Mouse (Mus musculus) embryonic facial prominence, embryonic 12.5 days (tissue): ENCODE results near the gene Atl1. TPM values are rescaled to one million over a fixed set of nuclear protein-coding genes. Genes with fewer than 3 reads are reported as not detected.
A peak's percentile ranks its signal among the peaks of the same experiment; 100 is the strongest.

Experiments
- ATAC-seq: fragments of 200-750 bp; cut with Nextera tagmentation; 2 replicates; pipeline ENCODE4 v1.8.0; 2017; ENCODE audit not compliant: insufficient number of reproducible peaks, insufficient read depth, low FRiP score, low TSS enrichment
- H3K27ac ChIP-seq: fragments of 300-500 bp; sonication (generic); 2 replicates; pipeline ENCODE4 v1.5.1; 2016; ENCODE audit warnings: mild to moderate bottlenecking
- H3K27me3 ChIP-seq: fragments of 300-500 bp; sonication (generic); 2 replicates; pipeline ENCODE4 v1.6.1; 2016; ENCODE audit warnings: mild to moderate bottlenecking, moderate library complexity
- H3K36me3 ChIP-seq: fragments of 300-500 bp; sonication (generic); 2 replicates; pipeline ENCODE4 v1.6.1; 2016; ENCODE audit warnings: mild to moderate bottlenecking
- H3K4me1 ChIP-seq: fragments of 300-500 bp; sonication (generic); 2 replicates; pipeline ENCODE4 v1.6.1; 2016
- H3K4me2 ChIP-seq: fragments of 300-500 bp; sonication (generic); replicated peaks from 2 replicates; pipeline ENCODE4 v1.6.1; 2016; ENCODE audit warnings: mild to moderate bottlenecking, moderate library complexity
- H3K4me3 ChIP-seq: fragments of 300-500 bp; sonication (generic); 2 replicates; pipeline ENCODE4 v1.5.1; 2016; ENCODE audit warnings: mild to moderate bottlenecking
- H3K9ac ChIP-seq: fragments of 300-500 bp; sonication (generic); 2 replicates; pipeline ENCODE4 v1.6.1; 2016; ENCODE audit warnings: mild to moderate bottlenecking, moderate library complexity
- H3K9me3 ChIP-seq: fragments of 300-500 bp; sonication (generic); 2 replicates; pipeline ENCODE4 v1.6.1; 2016; ENCODE audit warnings: mild to moderate bottlenecking, moderate library complexity
- WGBS: fragments of 180-500 bp; shearing (Covaris S2); methylation state at CpG from one replicate; pipeline ENCODE4 v1.1.7; 2016; 5-methylcytosine and 5-hydroxymethylcytosine counted together
- polyA plus RNA-seq: library from polyadenylated mRNA; unstranded; fragments of >200 nt; fragmentation: Nextera tagmentation; extraction: Ambion mirVana; gene quantifications from 2 replicates; pipeline ENCODE4 v1.2.1, GENCODE M21; 2016

Gene Atl1
- polyA plus RNA-seq, 1 experiment from 2014 or later, result 9.4 TPM

DNA sequence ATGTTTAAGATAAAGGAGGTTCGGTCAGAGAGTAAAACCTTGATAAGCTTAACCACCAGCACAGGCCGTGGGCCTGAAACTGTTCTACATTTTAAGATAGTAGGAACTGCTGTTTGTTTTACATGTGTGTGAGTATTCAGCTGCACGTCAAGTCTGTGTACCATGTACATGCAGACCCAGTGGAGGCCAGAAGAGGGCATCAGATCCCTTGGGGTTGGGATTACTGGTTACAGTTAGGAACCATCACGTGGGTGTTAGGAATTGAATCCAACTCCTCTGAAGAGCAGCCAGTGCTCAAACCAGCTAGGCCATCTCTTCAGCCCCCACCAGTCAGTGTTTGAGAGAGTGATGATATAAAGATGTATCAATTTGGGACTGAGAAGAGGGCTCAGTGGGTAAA, 70.1 kb downstream of the Atl1 start:
- peaks cover 47% of the 10 kb centered on the region for H3K36me3 ChIP-seq
- H3K4me3 ChIP-seq, result no peak overlapping the region
- no peak for ATAC-seq
- H3K4me2 ChIP-seq, result no peak overlapping the region
- 71% methylated on average over 4 of the region's 4 CpGs for WGBS
- no peak overlapping the region for H3K9ac ChIP-seq
- H3K27me3 ChIP-seq, result no peaks in the 10 kb centered on the region
- H3K27ac ChIP-seq, result no peak overlapping the region
- no peaks in the 10 kb centered on the region for H3K4me1 ChIP-seq
- H3K9me3 ChIP-seq, result no peaks in the 10 kb centered on the region

DNA sequence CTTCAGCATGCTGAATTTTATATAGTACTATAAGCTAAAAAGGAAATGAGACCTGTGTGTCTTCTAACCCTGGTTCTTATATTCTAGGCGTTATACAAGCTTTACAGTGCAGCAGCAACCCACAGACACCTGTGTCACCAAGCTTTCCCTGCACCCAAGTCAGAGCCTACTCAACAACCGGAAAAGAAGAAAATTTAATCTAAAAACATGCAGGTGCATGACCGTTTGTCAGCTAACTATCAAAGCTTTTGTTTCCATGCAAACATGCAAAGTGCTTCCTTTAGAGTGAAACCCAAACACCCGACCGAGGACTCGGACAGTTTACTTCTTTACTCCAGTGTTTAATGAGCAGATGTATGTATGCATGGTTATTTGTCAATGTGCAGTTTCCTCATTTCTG, 70.7 kb downstream of the Atl1 start:
- no peak overlapping the region for H3K4me2 ChIP-seq
- peaks cover 2% of the 10 kb centered on the region; the same call in 1 of the 2 replicates for H3K4me1 ChIP-seq
- H3K4me3 ChIP-seq, result no peak overlapping the region
- no peaks in the 10 kb centered on the region for H3K9me3 ChIP-seq
- WGBS, result 90% methylated on average over 6 of the region's 6 CpGs
- no peak overlapping the region for H3K9ac ChIP-seq
- H3K27me3 ChIP-seq, result no peaks in the 10 kb centered on the region
- ATAC-seq, result no peak
- no peak overlapping the region for H3K27ac ChIP-seq
- peaks cover 53% of the 10 kb centered on the region for H3K36me3 ChIP-seq

DNA sequence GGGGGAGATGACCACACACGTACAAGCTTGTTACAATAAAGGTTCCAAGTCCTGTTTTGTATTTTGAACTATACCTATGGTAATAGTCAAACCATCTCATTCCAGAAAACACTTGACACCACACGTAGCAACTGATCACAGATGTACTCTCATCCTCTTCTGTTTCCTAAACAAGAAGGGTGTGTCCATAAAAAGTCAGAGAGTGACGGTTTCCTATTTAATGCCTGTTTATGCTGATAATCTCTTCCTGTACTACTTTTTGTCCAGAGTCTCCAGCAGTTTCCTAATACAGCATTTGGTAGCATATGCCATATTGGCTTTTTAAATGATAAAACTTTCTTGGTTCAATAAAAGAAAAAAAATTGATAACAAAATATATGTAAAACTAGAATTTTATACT, 73.2 kb downstream of the Atl1 start:
- 90% methylated on average over 3 of the region's 3 CpGs for WGBS
- no peak overlapping the region for H3K9ac ChIP-seq
- no peak for ATAC-seq

DNA sequence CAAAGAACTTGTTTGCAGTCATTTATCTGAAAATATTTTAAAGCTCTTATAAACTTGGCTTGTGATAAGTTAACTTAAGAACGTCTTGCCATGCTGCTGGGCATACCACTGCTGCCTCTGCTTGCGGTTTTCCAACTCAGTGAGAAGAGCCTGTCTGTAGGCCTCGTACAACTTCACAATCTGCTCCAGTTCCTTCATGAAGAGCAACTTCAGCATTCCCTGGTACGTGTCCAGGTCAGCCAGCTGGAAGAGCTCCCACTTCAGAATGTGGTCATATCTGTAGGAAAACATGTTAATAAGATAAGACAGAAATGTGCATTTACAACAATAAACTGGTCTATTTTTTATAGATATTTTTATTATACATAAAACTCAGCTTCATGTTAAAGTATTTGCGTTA, 73.7 kb downstream of the Atl1 start:
- H3K4me1 ChIP-seq, result peaks cover 3% of the 10 kb centered on the region; the same call in 1 of the 2 replicates
- no peak overlapping the region for H3K4me2 ChIP-seq
- H3K27ac ChIP-seq, result no peak overlapping the region
- H3K9me3 ChIP-seq, result no peaks in the 10 kb centered on the region
- H3K36me3 ChIP-seq, result peaks cover 72% of the 10 kb centered on the region
- no peak overlapping the region for H3K9ac ChIP-seq
- WGBS, result 89% methylated on average over 5 of the region's 5 CpGs
- no peak for ATAC-seq
- no peaks in the 10 kb centered on the region for H3K27me3 ChIP-seq
- no peak overlapping the region for H3K4me3 ChIP-seq

More for the DNA sequence above, 73.2 kb downstream of the Atl1 start:
- no peak overlapping the region for H3K4me2 ChIP-seq
- H3K4me3 ChIP-seq, result no peak overlapping the region
- no peaks in the 10 kb centered on the region for H3K9me3 ChIP-seq
- no peak overlapping the region for H3K27ac ChIP-seq
- H3K36me3 ChIP-seq, result peaks cover 70% of the 10 kb centered on the region
- H3K27me3 ChIP-seq, result no peaks in the 10 kb centered on the region
- peaks cover 3% of the 10 kb centered on the region; the same call in 1 of the 2 replicates for H3K4me1 ChIP-seq

DNA sequence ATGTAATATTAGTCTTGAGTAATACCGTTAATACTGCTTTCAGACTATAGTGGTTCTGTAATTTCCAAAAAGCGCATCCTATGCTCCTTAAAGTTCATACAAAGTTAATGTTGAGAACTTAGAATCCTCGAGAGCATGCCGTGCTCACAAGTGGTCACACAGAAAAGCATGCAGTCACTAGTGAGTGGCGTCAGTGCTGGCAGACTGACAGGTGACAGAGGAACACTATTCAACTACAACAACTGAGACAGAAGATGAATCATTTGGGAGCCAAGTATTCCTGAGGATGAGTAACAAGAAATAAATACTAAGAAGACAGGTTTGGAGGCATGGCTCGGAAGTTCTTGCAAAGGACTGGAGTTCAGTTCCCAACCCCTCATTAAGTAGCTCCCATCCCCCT, 74.7 kb downstream of the Atl1 start:
- H3K9me3 ChIP-seq, result no peaks in the 10 kb centered on the region
- peaks cover 74% of the 10 kb centered on the region for H3K36me3 ChIP-seq
- no peak overlapping the region for H3K4me3 ChIP-seq
- H3K9ac ChIP-seq, result no peak overlapping the region
- ATAC-seq, result no peak
- H3K4me2 ChIP-seq, result no peak overlapping the region
- WGBS, result 83% methylated on average over 6 of the region's 6 CpGs
- H3K4me1 ChIP-seq, result peaks cover 3% of the 10 kb centered on the region; the same call in 1 of the 2 replicates
- H3K27ac ChIP-seq, result no peak overlapping the region
- H3K27me3 ChIP-seq, result no peaks in the 10 kb centered on the region

DNA sequence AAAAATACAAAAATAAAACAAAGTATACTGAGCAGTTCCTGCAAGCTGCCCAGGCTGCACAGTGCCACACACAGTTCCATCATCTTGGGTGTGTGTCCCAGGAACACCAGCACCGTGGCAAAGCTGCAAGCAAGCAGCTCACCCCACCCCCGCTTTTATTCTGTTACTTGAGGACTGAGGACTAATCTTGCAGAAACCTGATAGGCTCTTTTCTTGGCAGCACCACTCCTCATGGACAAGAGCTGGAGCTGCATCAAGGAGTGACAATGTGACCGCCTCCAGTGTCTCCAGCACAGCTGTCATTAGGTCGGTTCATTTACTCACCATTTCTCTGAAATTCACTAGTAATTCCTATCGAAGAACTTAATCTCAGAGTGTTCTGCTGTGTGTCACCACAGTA, 75.7 kb downstream of the Atl1 start:
- 64% methylated on average over 5 of the region's 5 CpGs for WGBS
- no peak overlapping the region for H3K9ac ChIP-seq
- peaks cover 3% of the 10 kb centered on the region; the same call in 1 of the 2 replicates for H3K4me1 ChIP-seq
- ATAC-seq, result no peak
- H3K4me2 ChIP-seq, result no peak overlapping the region
- no peak overlapping the region for H3K27ac ChIP-seq
- no peaks in the 10 kb centered on the region for H3K9me3 ChIP-seq
- no peaks in the 10 kb centered on the region for H3K27me3 ChIP-seq
- no peak overlapping the region for H3K4me3 ChIP-seq
- H3K36me3 ChIP-seq, result peaks cover 72% of the 10 kb centered on the region

DNA sequence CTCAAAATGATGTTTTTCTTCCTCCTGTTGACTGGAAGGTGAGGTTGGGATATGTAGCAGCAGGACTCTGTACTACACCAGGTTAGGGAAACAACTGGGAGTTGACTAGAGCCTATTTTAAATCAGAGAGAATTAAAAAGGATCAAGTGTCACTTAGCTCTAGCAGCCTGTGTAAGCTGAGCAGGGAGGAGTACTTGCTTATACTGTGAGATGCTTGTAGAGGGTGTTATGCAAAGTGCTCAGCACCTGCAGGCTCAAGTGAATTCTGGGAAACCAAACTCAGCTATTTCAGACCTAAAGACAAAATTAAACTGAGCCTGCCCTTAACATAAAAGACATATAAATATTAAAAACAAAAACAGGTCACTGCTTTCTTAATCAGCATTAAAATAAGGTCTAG, 81.3 kb downstream of the Atl1 start:
- Histone ChIP-seq H3K36me3 (peaks cover 52% of the 10 kb centered on the region), H3K27me3 (no peaks in the 10 kb centered on the region), H3K4me1 (peaks cover 5% of the 10 kb centered on the region; the same call in 1 of the 2 replicates), H3K4me2 (no peak overlapping the region), H3K27ac (no peak overlapping the region), H3K9ac (no peak overlapping the region), H3K4me3 (no peak overlapping the region), H3K9me3 (no peaks in the 10 kb centered on the region)
- ATAC-seq, result no peak

DNA sequence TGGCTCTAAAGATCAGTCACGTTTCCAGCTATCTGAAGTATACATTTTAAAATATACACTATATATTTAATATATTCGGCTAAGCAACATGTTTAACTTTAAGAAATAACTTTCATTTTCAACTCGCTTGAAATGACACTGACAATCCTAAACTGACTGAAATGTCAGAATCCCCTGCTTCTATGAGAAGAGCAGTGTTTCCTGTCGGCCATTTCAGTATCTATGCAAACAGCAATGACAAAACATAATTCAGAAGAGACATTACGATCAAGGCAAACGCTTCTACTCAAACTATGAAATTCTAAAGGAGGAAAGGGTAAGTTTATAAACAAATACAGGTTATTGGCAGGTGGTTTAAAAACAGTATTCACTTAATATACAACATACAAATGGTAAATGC, 84.3 kb downstream of the Atl1 start:
- Histone ChIP-seq H3K36me3 (peaks cover 33% of the 10 kb centered on the region), H3K9me3 (no peaks in the 10 kb centered on the region), H3K27ac (no peak overlapping the region), H3K4me1 (peaks cover 5% of the 10 kb centered on the region; the same call in 1 of the 2 replicates), H3K9ac (no peak overlapping the region), H3K27me3 (no peaks in the 10 kb centered on the region), H3K4me3 (no peak overlapping the region), H3K4me2 (no peak overlapping the region)
- 85% methylated on average over 6 of the region's 6 CpGs for WGBS
- ATAC-seq, result no peak

DNA sequence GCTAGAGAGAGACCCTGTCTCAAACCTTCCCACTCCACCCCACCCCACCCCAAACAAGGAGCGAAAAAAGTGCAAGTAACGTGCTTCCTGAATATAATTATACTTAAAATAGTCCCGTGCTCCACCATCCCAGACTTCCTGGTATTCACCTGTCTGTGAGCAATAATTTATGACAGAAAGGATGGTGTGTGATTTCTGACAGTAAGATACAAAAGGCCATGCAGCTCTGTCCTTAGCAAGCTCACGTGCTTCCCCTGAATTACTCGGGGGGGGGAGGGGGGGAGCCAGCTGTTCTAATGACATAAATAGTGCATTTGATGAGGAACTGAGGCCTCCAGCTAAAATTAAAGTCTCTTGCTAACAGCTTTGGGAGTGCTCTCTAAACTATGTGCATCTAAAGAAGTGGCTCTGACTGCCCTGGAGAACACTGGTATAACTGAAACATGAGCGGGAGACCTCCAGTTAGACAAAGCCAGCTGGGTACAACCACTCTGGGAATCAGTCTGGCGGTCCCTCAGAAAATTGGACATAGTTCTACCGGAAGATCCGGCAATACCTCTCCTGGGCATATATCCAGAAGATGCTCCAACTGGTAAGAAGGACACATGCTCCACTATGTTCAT, 85.1 kb downstream of the Atl1 start:
- no peak for ATAC-seq
- 69% methylated on average over 9 of the region's 9 CpGs for WGBS
- Histone ChIP-seq H3K27ac (no peak overlapping the region), H3K27me3 (no peaks in the 10 kb centered on the region), H3K4me3 (no peak overlapping the region), H3K4me2 (no peak overlapping the region), H3K4me1 (peaks cover 5% of the 10 kb centered on the region; the same call in 1 of the 2 replicates), H3K9me3 (no peaks in the 10 kb centered on the region), H3K9ac (no peak overlapping the region), H3K36me3 (peaks cover 27% of the 10 kb centered on the region)

DNA sequence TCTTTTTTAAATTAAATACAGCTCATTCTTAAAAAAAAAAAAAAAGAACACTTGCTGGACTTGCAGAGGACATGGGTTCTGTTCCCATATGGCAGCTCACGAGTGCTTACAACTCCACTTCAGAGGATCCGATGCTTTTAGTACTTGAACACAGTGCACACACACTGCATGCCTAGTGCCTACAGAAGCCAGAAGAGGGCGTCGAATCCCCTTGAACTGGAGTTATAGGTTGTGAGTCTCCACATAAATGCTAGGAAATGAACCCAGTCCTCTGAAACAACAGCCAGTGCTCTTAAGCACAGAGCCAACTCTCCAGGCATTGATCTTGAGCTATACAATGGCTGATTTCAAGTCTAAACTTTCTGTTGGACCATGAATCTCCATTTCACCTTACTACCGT, 90.5 kb downstream of the Atl1 start:
- Histone ChIP-seq H3K9me3 (no peaks in the 10 kb centered on the region), H3K27me3 (no peaks in the 10 kb centered on the region), H3K27ac (no peak overlapping the region), H3K4me1 (peaks cover 10% of the 10 kb centered on the region), H3K4me2 (no peak overlapping the region), H3K36me3 (peaks cover 30% of the 10 kb centered on the region), H3K9ac (no peak overlapping the region), H3K4me3 (no peak overlapping the region)
- no peak for ATAC-seq
- 74% methylated on average over 5 of the region's 5 CpGs for WGBS

DNA sequence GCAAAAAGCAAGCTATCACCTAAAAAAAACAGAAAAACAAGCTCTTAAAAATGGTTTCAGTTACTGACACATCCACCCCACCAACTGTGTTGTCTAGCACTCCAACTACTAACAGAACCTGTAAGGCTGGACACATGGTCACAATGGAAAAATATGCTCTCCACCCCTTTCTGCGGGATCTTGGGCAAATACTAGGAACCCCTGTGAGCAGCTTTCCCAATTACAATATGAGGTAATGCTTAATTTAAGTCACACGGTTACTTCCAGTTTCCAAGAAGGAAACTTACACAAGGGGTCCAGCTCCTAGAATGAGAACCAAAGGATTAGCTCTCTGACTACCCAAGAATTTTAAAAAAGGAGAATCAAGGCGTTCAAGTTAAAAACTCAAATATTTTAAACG, 93.1 kb downstream of the Atl1 start:
- Histone ChIP-seq H3K36me3 (peaks cover 21% of the 10 kb centered on the region), H3K27me3 (no peaks in the 10 kb centered on the region), H3K9me3 (no peaks in the 10 kb centered on the region), H3K9ac (0 out of 2 replicates have a peak overlapping the region, but pooled peaks have one; percentile 90), H3K4me1 (peaks cover 10% of the 10 kb centered on the region), H3K27ac (no peak overlapping the region), H3K4me2 (peak overlapping the region; percentile 74), H3K4me3 (peak overlapping the region; percentile 70)
- ATAC-seq, result no peak
- WGBS, result 40% methylated on average over 4 of the region's 4 CpGs

DNA sequence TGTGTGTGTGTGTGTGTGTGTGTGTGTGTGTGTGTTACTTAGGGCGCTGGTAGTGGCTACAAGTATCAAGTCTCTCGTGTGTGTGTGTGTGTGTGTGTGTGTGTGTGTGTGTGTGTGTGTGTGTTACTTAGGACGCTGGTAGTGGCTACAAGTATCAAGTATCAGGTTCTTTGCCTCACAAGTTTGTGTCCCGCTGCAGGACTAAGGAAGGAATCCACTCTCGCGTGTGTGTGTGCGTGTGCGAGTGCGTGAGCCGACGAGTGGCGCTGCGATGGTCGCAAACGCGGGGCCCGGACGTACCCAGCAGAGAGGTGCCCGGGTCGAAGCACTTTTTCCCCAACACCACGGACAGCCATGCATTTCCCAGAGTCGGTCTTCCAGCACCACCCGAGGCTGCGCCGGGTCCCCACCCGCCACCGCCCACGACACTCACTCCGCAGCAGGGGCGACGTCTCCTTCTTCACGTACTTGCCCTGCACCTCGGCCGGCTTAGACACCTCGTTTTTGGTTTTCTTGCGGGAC, 93.9 kb downstream of the Atl1 start:
- 1% methylated on average over 33 of the region's 36 CpGs for WGBS

More for the DNA sequence above, 93.9 kb downstream of the Atl1 start:
- Histone ChIP-seq H3K9me3 (no peaks in the 10 kb centered on the region), H3K4me2 (peak overlapping the region; percentile 74), H3K4me3 (peak overlapping the region; percentile 70), H3K27me3 (no peaks in the 10 kb centered on the region), H3K27ac (peak overlapping the region; percentile 93), H3K4me1 (peaks cover 10% of the 10 kb centered on the region), H3K36me3 (peaks cover 17% of the 10 kb centered on the region), H3K9ac (peak overlapping the region; percentile 90)
- ATAC-seq, result peak; percentile 66
